Mouse (Mus musculus) adrenal gland, adult 10 weeks (tissue): ENCODE results near the gene Sprr2e. TPM values are rescaled to one million over a fixed set of nuclear protein-coding genes. Genes with fewer than 3 reads are reported as not detected.

Experiments used
- polyA plus RNA-seq: library from polyadenylated mRNA; stranded (reverse); fragments of 350-450 nt; fragmentation: Illumina TruSeq; extraction: RNeasy Lipid Tissue Mini Kit (QIAGEN cat#74804); gene quantifications from one replicate; pipeline ENCODE4 v1.2.3, GENCODE M21; 2014; ENCODE audit warnings: low read depth, low replicate concordance

Gene Sprr2e
- polyA plus RNA-seq = not detected

GRCm38 (mm10) chr3:92351843-92352242 is at the start of gene Sprr2e:
TSS of gene Sprr2e (plus strand) at chr3:92352143.

GRCm38 (mm10) chr3:92316320-92316719 is 35.6 kb upstream of the Sprr2e start, which contains the start of gene Sprr2b:
TSS of gene Sprr2b (plus strand) at chr3:92316620.

GRCm38 (mm10) chr3:92338840-92339239 is 13.1 kb upstream of the Sprr2e start, which contains the start of gene Sprr2d:
TSS of gene Sprr2d (plus strand) at chr3:92339140.

GRCm38 (mm10) chr3:92364887-92365286 is 12.9 kb downstream of the Sprr2e start, which contains the start of gene Sprr2f:
TSS of gene Sprr2f (plus strand) at chr3:92365187.

GRCm38 (mm10) chr3:92385385-92385784 is 33.4 kb downstream of the Sprr2e start, which contains the start of gene Sprr2h:
TSS of gene Sprr2h (plus strand) at chr3:92385685.

Other genes starting within 250 kb of the Sprr2e start
- not detected for gene Prr9, start 228.2 kb upstream of the Sprr2e start, polyA plus RNA-seq
- not detected for gene Lelp1, start 209.4 kb upstream of the Sprr2e start, polyA plus RNA-seq
- not detected for gene Sprr2a1, start 136.3 kb upstream of the Sprr2e start, polyA plus RNA-seq
- 0.41 TPM for gene Sprr2a2, start 136.2 kb upstream of the Sprr2e start, polyA plus RNA-seq
- not detected for gene Sprr2a3, start 66.7 kb upstream of the Sprr2e start, polyA plus RNA-seq
- not detected for gene Sprr2b, start 35.5 kb upstream of the Sprr2e start, polyA plus RNA-seq
- gene Sprr2d, start 13.0 kb upstream of the Sprr2e start, polyA plus RNA-seq = not detected
- not detected for gene Sprr2f, start 13.0 kb downstream of the Sprr2e start, polyA plus RNA-seq
- gene Sprr2h, start 33.5 kb downstream of the Sprr2e start, polyA plus RNA-seq = not detected
- not detected for gene Sprr2i, start 55.8 kb downstream of the Sprr2e start, polyA plus RNA-seq
- gene Sprr2j-ps, start 65.9 kb downstream of the Sprr2e start, polyA plus RNA-seq = not detected
- 10.1 TPM for gene Gm9774, start 77.3 kb downstream of the Sprr2e start, polyA plus RNA-seq
- gene Sprr2k, start 80.4 kb downstream of the Sprr2e start, polyA plus RNA-seq = not detected
- not detected for gene Sprr1b, start 86.6 kb downstream of the Sprr2e start, polyA plus RNA-seq
- not detected for gene Sprr3, start 106.6 kb downstream of the Sprr2e start, polyA plus RNA-seq
- gene Sprr1a, start 133.8 kb downstream of the Sprr2e start, polyA plus RNA-seq = not detected
- gene Sprr4, start 148.3 kb downstream of the Sprr2e start, polyA plus RNA-seq = not detected
- not detected for gene 2310046K23Rik, start 182.4 kb downstream of the Sprr2e start, polyA plus RNA-seq
- gene Ivl, start 221.6 kb downstream of the Sprr2e start, polyA plus RNA-seq = not detected
- not detected for gene Smcp, start 236.9 kb downstream of the Sprr2e start, polyA plus RNA-seq